8 mouse cellular contexts compared by ENCODE assay signal in genomic region chr1:187605391-187606270, GRCm38 (mm10). TPM values are rescaled to one million over a fixed set of nuclear protein-coding genes. Genes with fewer than 3 reads are reported as not detected.
DNase-seq lines count a peak whose midpoint lies in the region; TF ChIP-seq lines count a peak whose summit lies in the region.

No protein-coding gene starts in this region.

- H3K4me3 ChIP-seq in heart, adult 2 months, result no peak overlapping the region
- peak overlapping the region; percentile 39 for H3K4me3 ChIP-seq in midbrain, embryonic 10.5 days

- WGBS in heart, adult 2 months, result 23% methylated on average over 32 of the region's 32 CpGs
- 2% methylated on average over 32 of the region's 32 CpGs for WGBS in midbrain, embryonic 10.5 days

- peaks cover 7% of the 10 kb centered on the region for H3K9me3 ChIP-seq in midbrain, embryonic 10.5 days (replicated peaks)

- no peak for TF ChIP-seq CTCF in heart, adult 2 months (IDR thresholded peaks at IDR 0.05)

- no peak overlapping the region for H3K27ac ChIP-seq in heart, adult 2 months
- no peak overlapping the region for H3K27ac ChIP-seq in midbrain, embryonic 10.5 days (replicated peaks)

- no peak overlapping the region for H3K9ac ChIP-seq in heart, adult 2 months (ENCODE audit: low read depth, low read length)

- intact Hi-C loops in heart, adult 2 months (cut with DNase I), result loop anchor here (10.0 kb wide), 1 partner anchor 159 kb away; no protein-coding TSS in a partner anchor

- no peak for TF ChIP-seq EP300 in heart, adult 2 months (IDR thresholded peaks at IDR 0.05; ENCODE audit: insufficient read depth, low read depth, low read length)

- H3K79me2 ChIP-seq in heart, adult 2 months (replicated peaks; ENCODE audit: control insufficient read depth, insufficient read depth, low read length), result no peaks in the 10 kb centered on the region

- H3K27me3 ChIP-seq in heart, adult 2 months (ENCODE audit: control insufficient read depth, insufficient read depth, low read length), result peaks cover 7% of the 10 kb centered on the region
- peaks cover 94% of the 10 kb centered on the region for H3K27me3 ChIP-seq in midbrain, embryonic 10.5 days (ENCODE audit: low read depth, poor library complexity, severe bottlenecking)

- peak; percentile 37 for DNase-seq in heart, adult 11 months
- DNase-seq in heart, adult 2 months, result no peak
- DNase-seq in ZHBTc4 (ENCODE audit: low read depth, low spot score), result peak; percentile 13
- DNase-seq in forelimb bud, embryonic 11.5 days (ENCODE audit: low read depth, low spot score), result peak; percentile 19
- peak; percentile 63 for DNase-seq in midbrain, embryonic 10.5 days (ENCODE audit: low spot score)
- DNase-seq in gastrocnemius, adult 18-20 months (ENCODE audit: low spot score), result no peak
- DNase-seq in right cerebral cortex, adult 18-20 months, result no peak
- no peak for DNase-seq in spleen, postnatal 14 days (ENCODE audit: low spot score in 2 of 2)

- TF ChIP-seq POLR2A in heart, adult 2 months (IDR thresholded peaks at IDR 0.05; ENCODE audit: insufficient read depth, low read depth, low read length), result no peak

- no peaks in the 10 kb centered on the region for H3K36me3 ChIP-seq in heart, adult 2 months (ENCODE audit: control insufficient read depth, insufficient read depth, low read length)
- H3K36me3 ChIP-seq in midbrain, embryonic 10.5 days, result no peaks in the 10 kb centered on the region

- no peaks in the 10 kb centered on the region for H3K4me1 ChIP-seq in heart, adult 2 months (ENCODE audit: control insufficient read depth, insufficient read depth, low read length)
- peaks cover 68% of the 10 kb centered on the region for H3K4me1 ChIP-seq in midbrain, embryonic 10.5 days

RNA-seq across cellular contexts. Expression of gene Esrrg, which starts 3.0 kb away (rescaled TPM):
- total RNA-seq in heart, adult 2 months (2021), result 10 to 100 TPM; 45.2 to 48.5 TPM
- polyA plus RNA-seq in heart, adult 2 months (2012; rRNA removed), result 14.0 and 26.0 TPM in 2 replicates
- polyA plus RNA-seq in midbrain, embryonic 10.5 days (2016; fragmentation: Nextera tagmentation; extraction: Ambion mirVana), result 2.0 and 3.5 TPM in 2 replicates
- total RNA-seq in gastrocnemius, adult 18-20 months (2021), result 10 to 100 TPM; 19.7 to 34.8 TPM

Comparison
In these comparisons a context has a peak if more than half of its experiments do, and no peak if none do; other contexts are left out.
1. DNase-seq: peak in heart, adult 11 months (single experiment), ZHBTc4 (single experiment), forelimb bud, embryonic 11.5 days (single experiment) and midbrain, embryonic 10.5 days (single experiment); none in heart, adult 2 months (0 of 2), gastrocnemius, adult 18-20 months (single experiment), right cerebral cortex, adult 18-20 months (single experiment) and spleen, postnatal 14 days (0 of 2).